ENCODE assay signal across 16 mouse cellular contexts in genomic region chr15:96011640-96012390, GRCm38 (mm10).
DNase-seq lines count a peak whose midpoint lies in the region; ATAC-seq and TF ChIP-seq lines count a peak whose summit lies in the region.
"Had no signal": no experiment of that assay in that cellular context is flagged by ENCODE, and none has a peak within 500 bp of the region (broad histone marks: within the 10 kb centered on the region; RNA-seq: fewer than 3 reads in every experiment).

No protein-coding gene starts in this region.

- peaks cover 6% of the 10 kb centered on the region; the same call in 1 of the 2 replicates for H3K9me3 ChIP-seq in forebrain, embryonic 13.5 days (replicated peaks)
- peaks cover 2% of the 10 kb centered on the region; the same call in 1 of the 2 replicates for H3K9me3 ChIP-seq in forebrain, embryonic 12.5 days
- H3K9me3 ChIP-seq in kidney, postnatal 0 days (replicated peaks; ENCODE audit: low read length), result no peaks in the 10 kb centered on the region
- peaks cover 6% of the 10 kb centered on the region; the same call in 1 of the 2 replicates for H3K9me3 ChIP-seq in embryonic facial prominence, embryonic 12.5 days
- peaks cover 5% of the 10 kb centered on the region; the same call in 1 of the 2 replicates for H3K9me3 ChIP-seq in limb, embryonic 14.5 days (ENCODE audit: control insufficient read depth, low read length)
- H3K9me3 ChIP-seq: stomach, embryonic 15.5 days had no signal

- no peak for TF ChIP-seq CTCF in kidney, postnatal 0 days (IDR thresholded peaks at IDR 0.05; ENCODE audit: low read depth)

- H3K27ac ChIP-seq in forebrain, embryonic 13.5 days, result peak overlapping the region; percentile 40
- no peak overlapping the region for H3K27ac ChIP-seq in forebrain, embryonic 12.5 days
- H3K27ac ChIP-seq in kidney, postnatal 0 days, result no peak overlapping the region
- H3K27ac ChIP-seq in embryonic facial prominence, embryonic 12.5 days, result peak overlapping the region; percentile 85
- peak overlapping the region; percentile 76 for H3K27ac ChIP-seq in limb, embryonic 14.5 days (replicated peaks; ENCODE audit: low read depth, low read length)
- H3K27ac ChIP-seq: stomach, embryonic 15.5 days had no signal

- no peak for TF ChIP-seq POLR2A in limb, embryonic 14.5 days (IDR thresholded peaks at IDR 0.05; ENCODE audit: borderline replicate concordance, extremely low read depth, insufficient read depth, insufficient read length)

- no peaks in the 10 kb centered on the region for H3K27me3 ChIP-seq in forebrain, embryonic 13.5 days
- H3K27me3 ChIP-seq in forebrain, embryonic 12.5 days, result no peaks in the 10 kb centered on the region
- H3K27me3 ChIP-seq in kidney, postnatal 0 days (ENCODE audit: insufficient read depth, low read length), result no peaks in the 10 kb centered on the region
- no peaks in the 10 kb centered on the region for H3K27me3 ChIP-seq in embryonic facial prominence, embryonic 12.5 days
- no peaks in the 10 kb centered on the region for H3K27me3 ChIP-seq in limb, embryonic 14.5 days (ENCODE audit: control insufficient read depth, insufficient read depth, low read length)
- H3K27me3 ChIP-seq: stomach, embryonic 15.5 days had no signal

- H3K9ac ChIP-seq in forebrain, embryonic 13.5 days, result no peak overlapping the region
- no peak overlapping the region for H3K9ac ChIP-seq in forebrain, embryonic 12.5 days
- H3K9ac ChIP-seq in kidney, postnatal 0 days (ENCODE audit: low read depth, low read length), result no peak overlapping the region
- no peak overlapping the region for H3K9ac ChIP-seq in embryonic facial prominence, embryonic 12.5 days
- H3K9ac ChIP-seq in limb, embryonic 14.5 days (ENCODE audit: low read depth, low read length, severe bottlenecking), result peak overlapping the region; percentile 44
- H3K9ac ChIP-seq: stomach, embryonic 15.5 days had no signal

- no peaks in the 10 kb centered on the region for H3K36me3 ChIP-seq in forebrain, embryonic 13.5 days (ENCODE audit: poor library complexity, severe bottlenecking)
- H3K36me3 ChIP-seq in forebrain, embryonic 12.5 days (replicated peaks), result no peaks in the 10 kb centered on the region
- H3K36me3 ChIP-seq in kidney, postnatal 0 days (ENCODE audit: insufficient read depth, low read length), result no peaks in the 10 kb centered on the region
- no peaks in the 10 kb centered on the region for H3K36me3 ChIP-seq in embryonic facial prominence, embryonic 12.5 days
- no peaks in the 10 kb centered on the region for H3K36me3 ChIP-seq in limb, embryonic 14.5 days (ENCODE audit: control insufficient read depth, insufficient read depth, low read length)
- H3K36me3 ChIP-seq: stomach, embryonic 15.5 days had no signal

- no peak overlapping the region for H3K4me3 ChIP-seq in forebrain, embryonic 13.5 days
- no peak overlapping the region for H3K4me3 ChIP-seq in forebrain, embryonic 12.5 days (replicated peaks)
- no peak overlapping the region for H3K4me3 ChIP-seq in kidney, postnatal 0 days (replicated peaks; ENCODE audit: low read depth, low read length)
- no peak overlapping the region for H3K4me3 ChIP-seq in embryonic facial prominence, embryonic 12.5 days
- H3K4me3 ChIP-seq in limb, embryonic 14.5 days (replicated peaks; ENCODE audit: low read length), result no peak overlapping the region
- H3K4me3 ChIP-seq: erythroblast, embryonic 14.5 days; stomach, embryonic 15.5 days had no signal

- H3K4me2 ChIP-seq in forebrain, embryonic 13.5 days, result no peak overlapping the region
- H3K4me2 ChIP-seq in forebrain, embryonic 12.5 days, result no peak overlapping the region
- H3K4me2 ChIP-seq in kidney, postnatal 0 days (ENCODE audit: low read length), result peak overlapping the region; percentile 25
- H3K4me2 ChIP-seq in embryonic facial prominence, embryonic 12.5 days (replicated peaks), result peak overlapping the region; percentile 35
- H3K4me2 ChIP-seq in limb, embryonic 14.5 days (replicated peaks; ENCODE audit: low read depth, low read length, severe bottlenecking), result peak overlapping the region; percentile 29; the same call in 1 of the 2 replicates
- H3K4me2 ChIP-seq: heart, embryonic 11.5 days; stomach, embryonic 15.5 days had no signal

- ATAC-seq in forebrain, embryonic 13.5 days, result no peak
- ATAC-seq in forebrain, embryonic 12.5 days (ENCODE audit: low FRiP score), result no peak
- no peak for ATAC-seq in kidney, postnatal 0 days (replicated peaks; ENCODE audit: low FRiP score, low read depth)
- no peak for ATAC-seq in embryonic facial prominence, embryonic 12.5 days (ENCODE audit: insufficient number of reproducible peaks, insufficient read depth, low FRiP score, low TSS enrichment)
- peak; percentile 48 for ATAC-seq in limb, embryonic 14.5 days (ENCODE audit: low FRiP score, low read depth)
- ATAC-seq: inflammation-experienced regulatory T-cells, adult 6 months had no signal

- WGBS in forebrain, embryonic 13.5 days, result 90% methylated on average over 16 of the region's 16 CpGs
- 84% methylated on average over 16 of the region's 16 CpGs for WGBS in forebrain, embryonic 12.5 days
- 85% methylated on average over 16 of the region's 16 CpGs for WGBS in kidney, postnatal 0 days
- 50% methylated on average over 16 of the region's 16 CpGs for WGBS in embryonic facial prominence, embryonic 12.5 days
- 50% methylated on average over 14 of the region's 16 CpGs for WGBS in limb, embryonic 14.5 days

- 0 out of 2 replicates have a peak, but pooled peaks cover 3% of the 10 kb centered on the region for H3K4me1 ChIP-seq in forebrain, embryonic 13.5 days
- H3K4me1 ChIP-seq in forebrain, embryonic 12.5 days, result no peaks in the 10 kb centered on the region
- H3K4me1 ChIP-seq in kidney, postnatal 0 days (replicated peaks; ENCODE audit: insufficient read depth, low read length), result no peaks in the 10 kb centered on the region
- 0 out of 2 replicates have a peak, but pooled peaks cover 4% of the 10 kb centered on the region for H3K4me1 ChIP-seq in embryonic facial prominence, embryonic 12.5 days
- peaks cover 6% of the 10 kb centered on the region for H3K4me1 ChIP-seq in limb, embryonic 14.5 days (ENCODE audit: control insufficient read depth, insufficient read depth, low read length)
- H3K4me1 ChIP-seq: stomach, embryonic 15.5 days had no signal

- no peak for DNase-seq in kidney, postnatal 0 days (ENCODE audit: low spot score)
- DNase-seq in kidney, postnatal 36 days, result no peak
- peak; percentile 25 for DNase-seq in limb, embryonic 14.5 days (ENCODE audit: low spot score)
- DNase-seq in layer of hippocampus, adult 18-20 months (ENCODE audit: low spot score in 2 of 2), result no peak
- DNase-seq in lung, postnatal 36 days, result no peak
- DNase-seq: adrenal gland, postnatal 10 days; cerebellum, adult 2 months; kidney, adult 8-10 months; lung, adult 18-20 months had no signal

Comparison
In these comparisons a context has a peak if more than half of its experiments do, and no peak if none do; other contexts are left out.
1. H3K27ac ChIP-seq: peak in forebrain, embryonic 13.5 days (single experiment), embryonic facial prominence, embryonic 12.5 days (single experiment) and limb, embryonic 14.5 days (single experiment); none in forebrain, embryonic 12.5 days (single experiment) and kidney, postnatal 0 days (single experiment).
2. H3K4me2 ChIP-seq: peak in kidney, postnatal 0 days (single experiment), embryonic facial prominence, embryonic 12.5 days (single experiment) and limb, embryonic 14.5 days (single experiment); none in forebrain, embryonic 13.5 days (single experiment) and forebrain, embryonic 12.5 days (single experiment).